Mouse (Mus musculus) kidney, postnatal 14 days (tissue): ENCODE results near the gene Nudt15.
"Not testable (repeated sequence)": the region's sequence is repeated elsewhere in the genome, so short reads cannot be mapped to it uniquely, and the experiment has no call there.

Source experiments
- DNase-seq: peaks from one replicate; pipeline ENCODE4 v3.0.0; 2022; ENCODE audit warnings: mixed read lengths

Nudt15 gene

GRCm38 (mm10) chr14:73548051-73548450, at the start of gene Nudt15:
Nudt15 (minus strand) TSS chr14:73548242.
- no peak for DNase-seq

- DNase-seq: no peak
Observed at GRCm38 (mm10) chr14:73592166-73592565, 44.1 kb upstream of the Nudt15 start.

GRCm38 (mm10) chr14:73588080-73588479, 40.0 kb upstream of the Nudt15 start:
- no peak for DNase-seq

- no peak for DNase-seq
Observed at GRCm38 (mm10) chr14:73576336-73576735, 28.3 kb upstream of the Nudt15 start.

GRCm38 (mm10) chr14:73574053-73574452, 26.0 kb upstream of the Nudt15 start:
- DNase-seq: no peak

- DNase-seq: no peak
Observed at GRCm38 (mm10) chr14:73571143-73571542, 23.1 kb upstream of the Nudt15 start.

GRCm38 (mm10) chr14:73569831-73570230, 21.8 kb upstream of the Nudt15 start:
- DNase-seq: not testable (repeated sequence)

GRCm38 (mm10) chr14:73553122-73553696, 5.2 kb upstream of the Nudt15 start:
- no peak for DNase-seq

GRCm38 (mm10) chr14:73552341-73553121, 4.5 kb upstream of the Nudt15 start:
- DNase-seq: peak; percentile 97

GRCm38 (mm10) chr14:73551164-73551563, 3.1 kb upstream of the Nudt15 start:
- no peak for DNase-seq

GRCm38 (mm10) chr14:73550732-73551131, 2.7 kb upstream of the Nudt15 start:
- DNase-seq: no peak

- DNase-seq: peak; percentile 15
Observed at GRCm38 (mm10) chr14:73550291-73550690, 2.2 kb upstream of the Nudt15 start.

- DNase-seq: no peak
Observed at GRCm38 (mm10) chr14:73547034-73547433, 1.0 kb downstream of the Nudt15 start.

- DNase-seq: no peak
Observed at GRCm38 (mm10) chr14:73543781-73544180, 4.3 kb downstream of the Nudt15 start.

GRCm38 (mm10) chr14:73535641-73536040, 12.4 kb downstream of the Nudt15 start:
- DNase-seq: no peak

GRCm38 (mm10) chr14:73533755-73534465, 14.1 kb downstream of the Nudt15 start:
- no peak for DNase-seq

GRCm38 (mm10) chr14:73528661-73529060, 19.4 kb downstream of the Nudt15 start:
- not testable (repeated sequence) for DNase-seq

GRCm38 (mm10) chr14:73524766-73525448, 23.1 kb downstream of the Nudt15 start, which contains the start of gene Sucla2:
Sucla2 (plus strand) TSS chr14:73525319.
- DNase-seq: peak; percentile 95

GRCm38 (mm10) chr14:73524136-73524535, 23.9 kb downstream of the Nudt15 start:
- DNase-seq: no peak

GRCm38 (mm10) chr14:73509765-73510423, 38.1 kb downstream of the Nudt15 start, which contains the start of gene Med4:
Med4 (plus strand) TSS chr14:73510025.
- DNase-seq: peak; percentile 96

GRCm38 (mm10) chr14:73508630-73509395, 39.2 kb downstream of the Nudt15 start:
- DNase-seq: no peak
